Mouse (Mus musculus) thymus, postnatal 4 days (tissue): Measurements from ENCODE around the gene Olfr457.
"Not testable (repeated sequence)": the region's sequence is repeated elsewhere in the genome, so short reads cannot be mapped to it uniquely, and the experiment has no call there.

Experiments
- DNase-seq: peaks from one replicate; pipeline ENCODE4 v3.0.0; 2021

Olfr457 gene

DNA sequence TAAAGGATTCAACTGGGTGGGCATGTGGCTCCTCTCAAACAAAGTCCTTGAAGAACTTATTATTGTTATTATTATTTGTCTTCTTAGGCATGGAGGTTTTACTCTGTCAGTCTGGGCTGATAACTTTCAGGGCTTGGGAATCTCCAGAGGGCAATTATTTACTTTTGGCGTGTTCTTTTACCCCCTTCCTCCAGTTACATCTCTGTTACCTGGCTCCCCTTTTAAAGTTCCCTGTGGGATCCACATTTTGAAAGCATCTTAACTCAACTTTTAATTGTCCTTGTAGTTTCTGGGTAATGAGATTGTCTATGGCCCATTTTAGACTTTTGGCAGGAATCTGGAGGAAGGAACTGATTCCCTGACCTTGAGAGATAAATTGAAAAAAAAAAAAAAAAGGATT is at the start of gene Olfr457:
Gene Olfr457 (minus strand): TSS at position 101 of the 400 bp plus-strand sequence.
- DNase-seq, result no peak

DNA sequence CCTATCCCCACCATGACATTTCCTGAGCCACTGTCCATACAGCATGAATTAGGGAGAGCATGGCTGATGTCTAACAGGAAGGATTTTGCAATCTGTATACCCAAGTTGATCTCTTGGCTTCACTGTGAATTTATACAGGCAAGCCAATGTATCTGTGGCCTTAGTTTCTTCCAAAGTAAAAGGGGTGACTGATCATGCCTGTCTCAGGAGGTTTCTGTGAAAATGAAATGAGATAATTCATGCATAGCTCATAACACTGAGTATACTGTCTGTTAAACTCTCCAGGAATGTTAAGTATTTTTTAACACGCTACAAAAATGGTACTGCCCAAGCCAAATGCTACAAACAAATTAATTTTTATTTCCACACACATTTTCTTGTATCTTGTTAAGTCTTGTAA is 37.3 kb upstream of the Olfr457 start:
- no peak for DNase-seq

DNA sequence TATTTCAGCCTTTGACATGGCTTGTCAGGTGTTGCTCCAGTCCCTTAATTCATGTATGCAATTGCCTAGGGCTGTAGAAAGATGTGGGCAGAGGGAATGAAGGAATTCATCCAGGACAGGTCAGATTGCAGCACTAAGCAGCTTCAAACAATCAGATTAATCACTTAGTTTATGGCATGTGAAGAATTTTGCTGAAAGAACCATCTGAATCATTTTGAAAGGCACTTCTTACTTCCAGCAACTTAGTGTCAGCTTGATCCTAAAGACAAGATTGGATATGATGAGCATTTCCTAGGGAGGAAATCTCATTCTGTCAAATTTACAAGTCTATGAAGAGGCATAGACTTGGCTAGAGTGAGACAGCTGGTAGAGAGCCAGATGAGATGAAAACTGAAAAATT is 33.2 kb upstream of the Olfr457 start:
- DNase-seq, result no peak

DNA sequence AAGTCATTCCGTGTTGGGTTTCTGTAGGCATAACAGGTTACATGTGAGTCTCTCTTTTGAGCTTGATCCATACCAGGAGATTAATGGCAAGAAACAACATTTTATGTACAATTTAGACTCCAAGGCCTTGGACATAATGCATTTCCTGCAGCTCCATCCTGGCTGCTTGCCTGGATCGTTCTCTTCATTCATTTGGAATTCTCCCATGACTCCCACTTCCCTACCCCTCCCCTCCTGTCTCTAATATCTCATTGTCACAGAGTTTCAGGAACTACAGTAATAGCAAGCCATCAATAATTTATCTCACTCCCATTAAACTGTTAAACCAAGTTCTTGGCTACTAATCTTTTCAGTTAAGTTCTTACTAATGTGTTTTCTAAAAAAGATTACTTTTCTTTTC is 27.3 kb upstream of the Olfr457 start:
- DNase-seq, result no peak

DNA sequence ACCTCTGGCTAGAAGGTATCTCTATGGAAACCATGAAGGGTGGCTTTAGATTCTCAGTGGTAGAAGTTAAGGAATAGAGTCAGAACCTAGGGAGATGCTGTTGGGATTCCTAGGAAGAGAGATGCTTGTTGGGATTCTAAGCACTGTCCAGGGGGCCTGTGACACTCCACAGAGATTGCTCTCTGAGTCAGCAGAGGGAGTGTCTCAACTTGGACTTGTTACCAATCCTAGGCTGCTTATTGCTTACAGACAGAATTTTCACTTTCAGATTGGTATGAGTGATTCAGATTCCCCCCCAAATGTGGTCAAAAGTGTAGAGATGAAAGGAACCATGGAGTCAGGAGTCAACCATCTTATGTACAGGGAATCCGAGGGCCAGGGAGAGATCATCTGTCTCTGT is 13.6 kb upstream of the Olfr457 start:
- no peak for DNase-seq

DNA sequence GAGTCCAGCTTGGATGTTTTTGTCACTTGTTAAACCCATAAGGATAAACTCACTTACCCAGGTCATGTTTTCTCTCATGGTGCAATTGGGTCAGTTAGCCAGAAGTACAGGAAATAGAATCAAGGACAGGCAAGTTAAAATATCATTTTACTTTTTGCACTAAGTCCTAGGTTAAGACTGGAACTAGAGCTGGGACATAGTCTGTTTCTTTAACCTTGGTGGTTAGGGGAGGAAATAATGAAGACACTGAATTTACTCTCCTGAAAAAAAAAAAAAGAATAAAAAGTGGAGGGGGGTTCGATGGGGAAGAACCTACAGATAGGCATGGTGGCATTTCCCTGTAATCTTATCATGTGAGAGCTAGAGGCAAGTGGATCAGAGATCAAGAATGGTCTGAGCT is 11.0 kb upstream of the Olfr457 start, which contains the start of gene Olfr456:
Gene Olfr456 (minus strand): TSS at position 101 of the 400 bp plus-strand sequence.
- DNase-seq, result no peak

DNA sequence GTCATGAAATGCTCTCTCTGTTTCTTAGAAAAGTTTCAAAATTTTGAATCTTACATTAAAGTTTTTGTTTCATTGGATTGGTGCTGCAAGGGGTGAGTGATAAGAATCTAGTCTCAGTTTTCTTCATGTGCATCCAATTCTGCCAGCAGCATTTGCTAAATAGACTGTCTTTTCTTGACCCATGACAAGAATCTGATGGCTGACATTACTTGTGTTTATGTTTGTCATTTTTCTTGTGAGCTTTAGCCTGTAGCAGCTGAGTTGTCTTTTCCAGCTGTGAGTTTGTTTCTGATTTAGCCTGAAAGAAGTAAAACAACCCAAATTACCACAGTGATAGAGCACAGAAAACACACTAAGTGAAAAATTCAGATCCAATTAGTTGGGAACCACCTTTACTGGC is 8.5 kb upstream of the Olfr457 start:
- no peak for DNase-seq

DNA sequence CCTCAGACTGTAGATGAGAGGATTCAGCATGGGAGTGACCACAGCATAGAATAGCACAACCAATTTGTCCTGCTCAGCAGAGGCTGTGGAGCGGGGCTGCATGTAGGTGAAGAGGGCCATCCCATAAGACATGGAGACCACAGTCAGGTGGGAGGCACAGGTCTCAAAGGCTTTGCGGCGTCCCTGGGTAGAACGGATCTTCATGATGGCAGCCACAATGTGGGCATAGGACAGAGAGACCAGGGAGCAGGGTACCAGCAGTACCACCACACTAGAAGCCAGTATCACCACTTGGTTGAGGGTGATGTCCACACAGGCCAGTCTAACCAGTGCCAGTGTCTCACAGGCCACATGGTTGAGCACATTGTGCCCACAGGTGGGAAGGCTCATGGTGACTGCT is 4.8 kb downstream of the Olfr457 start:
- not testable (repeated sequence) for DNase-seq

DNA sequence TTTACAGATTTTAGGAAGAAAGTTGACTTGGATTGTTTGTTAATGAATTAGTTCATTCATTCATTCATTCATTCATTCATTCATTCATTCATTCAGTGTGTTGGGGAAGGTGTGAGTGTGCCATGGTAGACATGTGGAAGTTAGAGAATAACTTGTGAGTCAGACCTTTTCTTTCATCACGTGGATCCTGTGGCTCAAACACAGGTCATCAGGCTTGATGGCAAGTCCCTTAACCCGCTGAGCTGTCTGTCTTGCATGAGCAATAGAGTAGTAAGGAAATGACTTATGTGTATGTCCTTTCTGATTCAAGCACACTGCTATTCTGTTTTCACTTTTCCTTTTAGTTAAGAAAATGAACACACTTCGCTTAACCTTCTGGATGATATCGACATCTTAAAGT is 5.6 kb downstream of the Olfr457 start:
- no peak for DNase-seq

DNA sequence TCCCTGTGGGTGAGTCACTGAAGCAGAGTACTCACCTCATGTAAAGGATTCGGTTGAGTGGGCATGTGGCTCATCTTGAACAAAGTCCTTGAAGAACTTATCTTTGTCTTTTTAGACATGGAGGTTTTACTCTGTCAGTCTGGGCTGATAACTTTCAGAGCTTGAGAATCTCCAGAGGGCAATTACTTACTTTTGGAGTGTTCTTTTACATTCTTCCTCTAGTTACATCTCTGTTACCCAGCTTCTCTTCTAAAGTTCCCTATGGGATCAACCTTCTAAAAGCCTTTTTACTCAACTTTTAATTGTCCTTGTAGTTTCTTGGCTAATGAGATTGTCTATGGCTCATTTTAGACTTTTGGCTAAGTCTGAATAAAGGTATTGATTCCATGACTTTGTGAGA is 11.0 kb downstream of the Olfr457 start, which contains the start of gene Olfr458:
Gene Olfr458 (minus strand): TSS at position 101 of the 400 bp plus-strand sequence.
- no peak for DNase-seq

DNA sequence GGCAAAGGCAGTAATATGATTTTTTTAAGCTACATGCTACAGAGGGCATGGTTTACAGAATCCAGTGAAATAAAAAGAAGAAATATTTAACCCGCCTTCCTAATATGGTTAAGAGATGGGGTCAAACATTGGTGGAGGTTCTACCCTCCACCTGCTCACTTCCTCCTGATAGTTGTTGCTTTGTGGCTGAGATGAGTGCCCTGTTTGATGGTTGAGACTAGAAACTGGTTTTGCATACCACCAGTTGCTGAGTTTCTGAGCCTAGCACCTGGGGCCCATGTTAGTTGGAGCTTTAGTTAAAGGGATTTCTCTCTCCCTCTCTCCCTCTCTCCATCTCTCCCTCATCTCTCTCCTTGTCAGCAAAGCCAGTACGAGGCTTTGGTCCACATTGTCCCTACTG is 28.8 kb downstream of the Olfr457 start:
- no peak for DNase-seq

DNA sequence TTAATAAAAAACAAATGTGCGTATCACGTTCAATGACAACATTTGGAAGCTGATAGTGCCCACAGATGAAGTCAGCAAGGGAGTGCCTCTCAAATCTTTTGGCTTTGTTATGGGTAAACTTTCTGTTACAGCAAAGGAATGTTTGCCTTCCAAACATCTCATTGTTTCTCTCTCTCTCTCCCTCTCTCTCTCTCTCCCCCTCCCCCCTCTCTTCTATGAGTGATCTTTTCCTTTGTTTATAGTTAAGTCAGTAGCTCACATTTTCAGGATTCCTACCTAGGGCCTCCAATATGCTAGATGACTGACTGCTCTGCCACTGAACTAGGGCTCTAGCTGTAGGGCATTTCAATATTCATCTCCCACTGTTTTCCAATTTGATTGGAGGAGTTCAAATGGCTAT is 31.6 kb downstream of the Olfr457 start:
- DNase-seq, result no peak

DNA sequence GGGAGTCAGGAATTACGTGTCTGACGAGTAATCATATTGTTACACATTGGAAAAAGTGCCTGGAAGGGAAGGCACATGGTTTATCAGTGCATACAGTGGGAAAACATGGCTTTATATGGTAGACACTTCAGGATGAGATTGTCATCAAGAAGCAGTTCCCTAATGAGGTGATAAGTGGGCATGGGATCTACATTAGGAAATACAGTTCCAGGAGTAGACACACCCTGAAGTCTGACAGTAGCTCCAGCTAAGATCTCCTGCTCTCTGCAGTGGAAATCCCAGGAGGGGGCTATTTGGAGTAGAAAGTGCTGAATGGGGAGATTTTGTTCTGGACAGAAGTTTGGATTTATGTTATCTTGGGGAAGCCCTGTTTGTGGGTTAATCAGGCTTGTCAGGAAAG is 34.7 kb downstream of the Olfr457 start:
- no peak for DNase-seq

DNA sequence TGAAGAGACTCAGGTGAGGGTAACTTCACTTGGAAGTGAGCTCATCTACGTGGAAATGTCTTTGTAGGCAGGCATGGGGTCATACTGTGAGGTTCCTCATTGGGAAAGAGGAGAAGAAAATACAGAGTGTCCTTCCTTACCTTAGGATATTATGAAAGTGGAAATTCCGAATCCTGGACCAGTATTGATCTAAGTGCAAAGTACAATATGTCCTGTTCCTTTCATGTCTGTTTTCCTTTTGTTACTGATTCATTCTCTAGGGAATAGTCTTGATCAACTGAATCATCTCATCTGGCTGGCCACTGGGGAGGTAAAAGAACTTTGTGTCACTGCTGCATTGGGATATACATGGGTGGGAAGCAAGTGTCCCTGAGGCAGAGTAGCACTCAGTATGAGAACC is 40.6 kb downstream of the Olfr457 start:
- DNase-seq, result no peak

DNA sequence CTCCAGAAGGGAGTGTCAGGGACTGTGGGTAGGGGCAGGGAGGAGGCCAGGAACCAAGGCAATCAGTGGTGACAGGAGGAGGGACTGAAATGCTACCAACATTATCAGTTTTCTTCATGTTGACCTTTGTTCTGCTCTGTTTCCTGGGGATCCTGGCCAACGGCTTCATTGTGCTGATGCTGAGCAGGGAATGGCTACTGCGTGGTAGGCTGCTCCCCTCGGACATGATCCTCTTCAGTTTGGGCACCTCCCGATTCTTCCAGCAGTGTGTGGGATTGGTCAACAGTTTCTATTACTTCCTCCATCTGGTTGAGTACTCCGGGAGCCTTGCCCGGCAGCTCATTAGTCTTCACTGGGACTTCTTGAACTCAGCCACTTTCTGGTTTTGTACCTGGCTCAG is 41.7 kb downstream of the Olfr457 start, which contains the start of gene Tas2r126:
Gene Tas2r126 (plus strand): TSS at position 90 of the 400 bp plus-strand sequence.
- DNase-seq, result no peak

DNA sequence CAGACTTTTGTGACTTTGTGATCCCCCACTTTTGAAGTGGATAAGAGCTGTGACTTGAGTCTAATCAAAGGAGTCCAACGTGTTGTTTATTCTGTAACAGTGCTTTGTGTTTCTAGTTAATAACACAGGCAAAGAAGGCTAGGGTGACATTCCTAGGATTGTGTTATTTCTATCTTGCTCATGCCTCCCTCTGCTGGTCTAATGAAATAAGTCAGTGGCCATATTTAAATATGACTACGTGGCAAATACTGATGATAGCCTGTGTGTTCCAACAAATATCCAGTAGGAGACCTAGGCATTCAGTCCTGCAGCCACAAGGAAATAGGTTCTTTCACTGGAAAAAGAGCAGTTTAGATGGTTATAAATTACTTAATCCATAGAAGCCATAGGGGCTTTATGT is 42.6 kb downstream of the Olfr457 start:
- no peak for DNase-seq

DNA sequence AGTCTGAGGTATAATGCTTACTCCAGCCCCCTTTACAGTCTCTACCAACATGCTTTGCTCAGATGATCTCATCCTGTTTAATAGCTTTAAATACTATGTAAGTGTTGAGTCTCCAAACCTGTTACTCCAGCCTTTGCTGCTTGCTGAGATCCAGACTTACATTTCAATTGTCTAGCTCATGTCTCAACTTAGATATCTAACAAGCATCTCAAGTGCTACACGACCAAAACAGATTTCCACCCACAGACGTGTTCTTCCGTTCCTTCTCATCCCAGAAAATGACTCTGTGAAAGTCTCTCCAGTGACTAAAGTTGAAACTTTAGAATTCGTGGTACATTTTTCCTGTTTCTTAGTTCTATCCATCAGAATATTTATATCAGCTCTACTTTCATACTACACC is 49.8 kb downstream of the Olfr457 start:
- DNase-seq, result no peak

DNA sequence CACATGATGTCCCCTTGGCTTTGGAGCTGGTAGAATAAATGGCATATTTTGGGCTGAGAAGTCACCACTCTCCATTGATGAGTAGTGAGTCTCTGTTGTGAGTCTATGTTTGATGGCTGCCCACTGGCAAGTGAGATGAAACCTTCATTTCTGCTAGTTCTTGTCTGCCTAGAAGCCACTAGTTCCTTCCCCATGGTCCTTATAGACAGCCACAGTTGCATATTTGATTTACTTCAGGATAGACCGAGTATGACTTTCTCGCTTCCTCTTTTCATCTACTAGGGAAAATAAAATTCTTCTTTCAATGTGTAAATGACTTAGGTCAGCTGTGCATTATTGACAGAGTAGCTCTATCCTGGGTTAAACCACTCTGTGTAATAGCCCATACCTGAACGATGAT is 51.7 kb downstream of the Olfr457 start:
- no peak for DNase-seq

DNA sequence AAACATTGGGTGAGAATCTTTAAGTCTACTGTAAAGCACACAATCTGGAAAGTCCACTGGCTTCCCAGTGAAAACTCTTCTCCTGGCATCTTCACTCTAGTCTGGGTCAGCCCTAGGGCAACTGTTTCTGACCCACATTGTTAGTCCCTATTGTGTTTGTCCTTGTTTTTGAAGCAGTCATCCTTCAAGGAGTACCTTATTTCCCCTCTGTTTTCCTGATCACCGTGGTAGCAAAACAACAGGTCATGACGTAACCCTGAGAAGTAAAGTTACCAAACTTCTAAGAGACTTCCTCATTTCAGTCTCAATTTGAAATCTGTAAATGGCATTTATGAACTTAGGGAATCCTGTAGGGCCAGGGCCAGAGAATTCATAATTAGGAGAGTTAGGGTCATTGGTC is 54.7 kb downstream of the Olfr457 start:
- DNase-seq, result no peak

DNA sequence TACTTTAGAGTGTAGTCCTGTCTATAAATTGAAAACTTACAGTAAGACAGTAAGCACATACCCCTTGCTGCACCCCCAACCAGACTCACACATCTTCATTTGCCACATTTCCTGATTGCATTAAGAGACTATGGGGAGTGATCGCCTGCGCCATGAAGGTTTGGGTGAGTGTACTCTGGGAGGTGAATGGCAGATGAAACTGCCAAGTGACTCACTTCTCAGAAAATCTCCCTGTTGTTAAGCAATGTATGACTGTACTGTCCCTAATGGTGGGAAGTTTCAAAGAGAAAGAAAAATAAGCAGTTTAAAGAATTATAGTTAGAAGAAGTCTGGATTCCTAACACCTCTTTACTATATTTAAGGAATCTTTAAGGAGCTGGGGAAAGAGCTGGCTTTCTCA is 56.7 kb downstream of the Olfr457 start:
- no peak for DNase-seq
